Mouse (Mus musculus): Measurements from ENCODE around the gene Adora3. TPM values are rescaled to one million over a fixed set of nuclear protein-coding genes. Genes with fewer than 3 reads are reported as not detected.

The Adora3 gene
- polyA plus RNA-seq, 1 experiment = 0.39 TPM

- H3K4me1 ChIP-seq (ENCODE audit: control insufficient read depth, insufficient read depth, insufficient read length, low read length) = no peaks in the 10 kb centered on the region; the same call in 1 of the 2 replicates
- TF ChIP-seq CTCF (IDR thresholded peaks at IDR 0.05; ENCODE audit: extremely low read depth, insufficient read length, insufficient replicate concordance, low read depth, low read length) (no peak), POLR2A (IDR thresholded peaks at IDR 0.05; ENCODE audit: low read depth, low read length) (no peak)
- 52% methylated on average over 5 of the region's 5 CpGs for WGBS
- H3K27ac ChIP-seq (ENCODE audit: insufficient read depth, low read depth, low read length) = no peak overlapping the region
- H3K4me3 ChIP-seq (ENCODE audit: low read depth, low read length) = no peak overlapping the region
- no peaks in the 10 kb centered on the region for H3K27me3 ChIP-seq (ENCODE audit: control insufficient read depth, insufficient read depth, low read length)
- no peaks in the 10 kb centered on the region for H3K36me3 ChIP-seq (ENCODE audit: control insufficient read depth, insufficient read depth, low read length)
Observed at GRCm38 (mm10) chr3:105857513-105857912, 13.1 kb upstream of the Adora3 start.

- Histone ChIP-seq H3K27ac (ENCODE audit: insufficient read depth, low read depth, low read length) (no peak overlapping the region), H3K4me1 (ENCODE audit: control insufficient read depth, insufficient read depth, insufficient read length, low read length) (no peaks in the 10 kb centered on the region; the same call in 1 of the 2 replicates), H3K36me3 (ENCODE audit: control insufficient read depth, insufficient read depth, low read length) (no peaks in the 10 kb centered on the region), H3K4me3 (ENCODE audit: low read depth, low read length) (no peak overlapping the region), H3K27me3 (ENCODE audit: control insufficient read depth, insufficient read depth, low read length) (no peaks in the 10 kb centered on the region)
- TF ChIP-seq CTCF (IDR thresholded peaks at IDR 0.05; ENCODE audit: extremely low read depth, insufficient read length, insufficient replicate concordance, low read depth, low read length) (no peak), POLR2A (IDR thresholded peaks at IDR 0.05; ENCODE audit: low read depth, low read length) (no peak)
- WGBS = 19% methylated on average over 7 of the region's 7 CpGs
Observed at GRCm38 (mm10) chr3:105861747-105862366, 8.8 kb upstream of the Adora3 start.

GRCm38 (mm10) chr3:105864123-105864522 is 6.5 kb upstream of the Adora3 start:
- Histone ChIP-seq H3K27me3 (ENCODE audit: control insufficient read depth, insufficient read depth, low read length) (no peaks in the 10 kb centered on the region), H3K4me1 (ENCODE audit: control insufficient read depth, insufficient read depth, insufficient read length, low read length) (peaks cover 5% of the 10 kb centered on the region; the same call in 1 of the 2 replicates), H3K4me3 (ENCODE audit: low read depth, low read length) (no peak overlapping the region), H3K27ac (ENCODE audit: insufficient read depth, low read depth, low read length) (no peak overlapping the region), H3K36me3 (ENCODE audit: control insufficient read depth, insufficient read depth, low read length) (no peaks in the 10 kb centered on the region)
- TF ChIP-seq CTCF (IDR thresholded peaks at IDR 0.05; ENCODE audit: extremely low read depth, insufficient read length, insufficient replicate concordance, low read depth, low read length) (no peak), POLR2A (IDR thresholded peaks at IDR 0.05; ENCODE audit: low read depth, low read length) (no peak)
- WGBS = 76% methylated on average over 1 of the region's 1 CpGs

- no peak overlapping the region for H3K4me3 ChIP-seq (ENCODE audit: low read depth, low read length)
- peaks cover 5% of the 10 kb centered on the region; the same call in 1 of the 2 replicates for H3K4me1 ChIP-seq (ENCODE audit: control insufficient read depth, insufficient read depth, insufficient read length, low read length)
- no peak overlapping the region for H3K27ac ChIP-seq (ENCODE audit: insufficient read depth, low read depth, low read length)
- H3K36me3 ChIP-seq (ENCODE audit: control insufficient read depth, insufficient read depth, low read length) = no peaks in the 10 kb centered on the region
- TF ChIP-seq POLR2A (IDR thresholded peaks at IDR 0.05; ENCODE audit: low read depth, low read length) (no peak), CTCF (IDR thresholded peaks at IDR 0.05; ENCODE audit: extremely low read depth, insufficient read length, insufficient replicate concordance, low read depth, low read length) (no peak)
- 65% methylated on average over 9 of the region's 9 CpGs for WGBS
- no peaks in the 10 kb centered on the region for H3K27me3 ChIP-seq (ENCODE audit: control insufficient read depth, insufficient read depth, low read length)
Observed at GRCm38 (mm10) chr3:105865122-105865521, 5.5 kb upstream of the Adora3 start.

- peaks cover 10% of the 10 kb centered on the region; the same call in 1 of the 2 replicates for H3K4me1 ChIP-seq (ENCODE audit: control insufficient read depth, insufficient read depth, insufficient read length, low read length)
- WGBS = 12% methylated on average over 2 of the region's 2 CpGs
- no peaks in the 10 kb centered on the region for H3K36me3 ChIP-seq (ENCODE audit: control insufficient read depth, insufficient read depth, low read length)
- no peak overlapping the region for H3K4me3 ChIP-seq (ENCODE audit: low read depth, low read length)
- no peaks in the 10 kb centered on the region for H3K27me3 ChIP-seq (ENCODE audit: control insufficient read depth, insufficient read depth, low read length)
- TF ChIP-seq CTCF (IDR thresholded peaks at IDR 0.05; ENCODE audit: extremely low read depth, insufficient read length, insufficient replicate concordance, low read depth, low read length) (no peak), POLR2A (IDR thresholded peaks at IDR 0.05; ENCODE audit: low read depth, low read length) (no peak)
- H3K27ac ChIP-seq (ENCODE audit: insufficient read depth, low read depth, low read length) = no peak overlapping the region
Observed at GRCm38 (mm10) chr3:105868135-105868534, 2.5 kb upstream of the Adora3 start.

- peaks cover 10% of the 10 kb centered on the region; the same call in 1 of the 2 replicates for H3K4me1 ChIP-seq (ENCODE audit: control insufficient read depth, insufficient read depth, insufficient read length, low read length)
- H3K27me3 ChIP-seq (ENCODE audit: control insufficient read depth, insufficient read depth, low read length) = no peaks in the 10 kb centered on the region
- no peak for TF ChIP-seq POLR2A (IDR thresholded peaks at IDR 0.05; ENCODE audit: low read depth, low read length)
- no peak for TF ChIP-seq CTCF (IDR thresholded peaks at IDR 0.05; ENCODE audit: extremely low read depth, insufficient read length, insufficient replicate concordance, low read depth, low read length)
- no peak overlapping the region for H3K4me3 ChIP-seq (ENCODE audit: low read depth, low read length)
- 29% methylated on average over 6 of the region's 6 CpGs for WGBS
- H3K27ac ChIP-seq (ENCODE audit: insufficient read depth, low read depth, low read length) = peak overlapping the region; percentile 3; the same call in 1 of the 2 replicates
- no peaks in the 10 kb centered on the region for H3K36me3 ChIP-seq (ENCODE audit: control insufficient read depth, insufficient read depth, low read length)
Observed at GRCm38 (mm10) chr3:105872034-105872433, 1.4 kb downstream of the Adora3 start.

GRCm38 (mm10) chr3:105872579-105872978 is 1.9 kb downstream of the Adora3 start:
- Histone ChIP-seq H3K4me3 (ENCODE audit: low read depth, low read length) (no peak overlapping the region), H3K4me1 (ENCODE audit: control insufficient read depth, insufficient read depth, insufficient read length, low read length) (peaks cover 10% of the 10 kb centered on the region; the same call in 1 of the 2 replicates), H3K27me3 (ENCODE audit: control insufficient read depth, insufficient read depth, low read length) (no peaks in the 10 kb centered on the region), H3K36me3 (ENCODE audit: control insufficient read depth, insufficient read depth, low read length) (no peaks in the 10 kb centered on the region), H3K27ac (ENCODE audit: insufficient read depth, low read depth, low read length) (no peak overlapping the region; the same call in 1 of the 2 replicates)
- TF ChIP-seq POLR2A (IDR thresholded peaks at IDR 0.05; ENCODE audit: low read depth, low read length) = no peak
- TF ChIP-seq CTCF (IDR thresholded peaks at IDR 0.05; ENCODE audit: extremely low read depth, insufficient read length, insufficient replicate concordance, low read depth, low read length) = no peak
- 15% methylated on average over 3 of the region's 3 CpGs for WGBS
